Mouse (Mus musculus) heart, postnatal 0 days (tissue): ENCODE data around the gene Mycn.

ENCODE experiments used
- CTCF ChIP-seq: IDR thresholded peaks from 2 replicates; pipeline ENCODE4 v1.5.1; 2016; ENCODE audit warnings: antibody characterized with exemption, control low read depth, low read depth
- EP300 ChIP-seq: IDR thresholded peaks from 2 replicates; pipeline ENCODE4 v1.6.1; 2016; ENCODE audit warnings: antibody characterized with exemption, low read depth

DNA sequence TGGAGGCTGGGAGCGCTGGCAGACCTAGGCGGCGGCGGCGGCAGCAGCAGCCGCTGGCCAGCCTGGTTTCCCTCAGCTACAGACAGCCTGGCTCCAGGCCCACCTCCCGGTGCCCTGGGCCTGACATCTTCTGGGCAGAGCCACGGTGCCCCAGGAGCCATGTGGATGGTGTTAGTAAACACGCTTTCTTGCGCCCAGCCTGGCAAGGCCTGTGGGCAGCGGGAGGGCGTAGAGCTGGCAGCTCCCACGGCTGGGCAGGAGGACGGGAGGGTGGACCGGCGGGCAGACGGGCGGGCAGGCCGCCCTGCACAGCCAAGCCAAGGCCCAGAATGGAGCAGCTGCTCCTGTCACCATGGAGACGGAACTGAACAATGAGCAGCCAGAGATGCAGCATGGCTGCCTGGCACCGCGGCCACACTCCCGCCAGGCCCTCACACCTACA is 37.2 kb downstream of the Mycn start:
- TF ChIP-seq CTCF (no peak), EP300 (no peak)
